Mouse (Mus musculus) adrenal gland, adult 2 months (tissue): Measurements from ENCODE around the gene L3mbtl1. TPM values are rescaled to one million over a fixed set of nuclear protein-coding genes. Genes with fewer than 3 reads are reported as not detected.

Experiments
- DNase-seq: peaks from one replicate; pipeline ENCODE4 v3.0.0; 2021
- polyA plus RNA-seq: library from polyadenylated mRNA; depleted of rRNA; stranded (reverse); fragments of >200 nt; gene quantifications from 2 replicates; pipeline ENCODE4 v1.2.3, GENCODE M21; 2012
- total RNA-seq, 2 experiments: library from RNA; stranded (reverse); gene quantifications; 2 replicates each; pipeline ENCODE4 v1.2.3; 2021

L3mbtl1 gene
- total and polyA plus RNA-seq, 3 experiments: 0.12 to 0.37 (median 0.31) TPM

GRCm38 (mm10) chr2:162943931-162944330, 659 bp downstream of the L3mbtl1 start:
- no peak for DNase-seq

- no peak for DNase-seq
Observed at GRCm38 (mm10) chr2:162946964-162947363, 3.7 kb downstream of the L3mbtl1 start.

GRCm38 (mm10) chr2:162947736-162948135, 4.5 kb downstream of the L3mbtl1 start:
- DNase-seq: no peak

GRCm38 (mm10) chr2:162948221-162948620, 4.9 kb downstream of the L3mbtl1 start:
- no peak for DNase-seq

GRCm38 (mm10) chr2:162950776-162951175, 7.5 kb downstream of the L3mbtl1 start:
- no peak for DNase-seq

- no peak for DNase-seq
Observed at GRCm38 (mm10) chr2:162956843-162957242, 13.6 kb downstream of the L3mbtl1 start.

GRCm38 (mm10) chr2:162961321-162961720, 18.0 kb downstream of the L3mbtl1 start:
- no peak for DNase-seq

- no peak for DNase-seq
Observed at GRCm38 (mm10) chr2:162966734-162967133, 23.5 kb downstream of the L3mbtl1 start.

GRCm38 (mm10) chr2:162968357-162968756, 25.1 kb downstream of the L3mbtl1 start:
- peak; percentile 52 for DNase-seq

GRCm38 (mm10) chr2:162969101-162969500, 25.8 kb downstream of the L3mbtl1 start:
- peak; percentile 41 for DNase-seq

GRCm38 (mm10) chr2:162970896-162971295, 27.6 kb downstream of the L3mbtl1 start:
- peak; percentile 43 for DNase-seq

GRCm38 (mm10) chr2:162972752-162973151, 29.5 kb downstream of the L3mbtl1 start:
- no peak for DNase-seq

GRCm38 (mm10) chr2:162973206-162973605, 29.9 kb downstream of the L3mbtl1 start:
- no peak for DNase-seq

GRCm38 (mm10) chr2:162973637-162974036, 30.4 kb downstream of the L3mbtl1 start:
- peak; percentile 65 for DNase-seq

- peak; percentile 51 for DNase-seq
Observed at GRCm38 (mm10) chr2:162975157-162975775, 32.0 kb downstream of the L3mbtl1 start.

GRCm38 (mm10) chr2:162976001-162976400, 32.7 kb downstream of the L3mbtl1 start:
- peak; percentile 77 for DNase-seq

- no peak for DNase-seq
Observed at GRCm38 (mm10) chr2:162984381-162984780, 41.1 kb downstream of the L3mbtl1 start.

- DNase-seq: peak; percentile 66
Observed at GRCm38 (mm10) chr2:162985923-162986322, 42.7 kb downstream of the L3mbtl1 start.

- no peak for DNase-seq
Observed at GRCm38 (mm10) chr2:162986764-162987163, 43.5 kb downstream of the L3mbtl1 start.

- DNase-seq: peak; percentile 64
Observed at GRCm38 (mm10) chr2:162987218-162987617, 43.9 kb downstream of the L3mbtl1 start, which contains the start of gene Sgk2. Gene Sgk2, plus strand, starts transcription at chr2:162987330.

- no peak for DNase-seq
Observed at GRCm38 (mm10) chr2:162988235-162988634, 45.0 kb downstream of the L3mbtl1 start.

GRCm38 (mm10) chr2:162991394-162992083, 48.3 kb downstream of the L3mbtl1 start:
- no peak for DNase-seq

GRCm38 (mm10) chr2:162992084-162992437, 48.8 kb downstream of the L3mbtl1 start:
- no peak for DNase-seq
